Mouse (Mus musculus): ENCODE measurements around the gene Snd1. TPM values are rescaled to one million over a fixed set of nuclear protein-coding genes. Genes with fewer than 3 reads are reported as not detected.

Gene Snd1
- total RNA-seq, 2 experiments from 2014 or later: 45.0 to 49.8 TPM

DNA sequence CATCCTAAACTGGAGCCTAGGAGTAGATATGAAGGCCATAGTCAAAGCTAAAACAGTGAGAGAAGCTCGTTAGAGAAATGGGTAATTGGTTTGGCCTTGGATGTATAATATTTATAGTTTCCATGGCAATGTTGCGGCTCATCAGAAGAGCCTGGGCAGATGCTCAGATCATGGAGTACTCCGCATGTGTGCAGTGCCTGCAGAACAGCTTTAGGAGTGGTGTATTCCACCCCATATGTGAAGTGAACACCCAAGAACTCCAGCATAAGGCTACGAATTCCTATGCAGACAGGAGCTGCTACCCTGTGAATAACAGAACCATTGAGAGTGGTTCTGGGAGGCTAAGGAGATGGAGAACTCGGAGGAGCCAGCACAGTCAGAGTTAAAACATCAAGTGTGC, 272.1 kb downstream of the Snd1 start:
- DNase-seq (ENCODE audit: low spot score): no peak

DNA sequence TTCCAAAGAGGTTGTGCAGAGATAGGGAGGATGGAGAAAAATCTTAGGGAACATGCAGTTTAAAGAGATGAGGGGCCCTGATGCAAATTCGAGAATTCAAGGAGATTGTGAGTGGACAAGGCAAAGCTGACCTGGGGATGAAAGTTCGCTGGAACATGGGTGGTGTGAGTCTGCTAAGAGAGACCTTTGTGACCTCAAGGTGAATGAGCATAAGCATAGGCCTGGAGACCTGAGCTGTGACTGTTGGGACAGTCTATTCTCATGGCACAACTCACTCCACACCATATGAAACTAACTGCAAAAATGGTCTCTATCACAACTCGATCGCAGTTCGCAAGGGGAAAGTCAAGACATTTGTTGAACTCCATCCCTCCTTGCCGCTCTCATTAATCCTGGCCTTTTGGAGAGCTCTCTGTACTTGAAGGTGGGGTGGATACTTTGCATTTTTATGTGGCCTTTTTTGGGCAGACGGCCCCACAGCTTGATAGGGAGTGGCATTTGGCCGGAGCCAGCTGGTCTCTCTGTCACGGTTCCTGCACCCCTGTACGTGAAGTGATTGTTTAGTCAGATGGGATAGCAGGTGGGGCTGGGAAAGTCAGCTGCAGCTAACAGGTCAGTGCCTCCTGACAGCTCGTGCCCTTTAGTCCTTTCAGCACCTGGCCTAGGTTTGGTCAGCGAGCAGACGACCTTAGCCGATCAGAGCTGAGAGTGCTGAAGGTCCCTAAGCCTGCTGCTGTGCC, 273.2 kb downstream of the Snd1 start:
- no peak for DNase-seq (ENCODE audit: low spot score)

DNA sequence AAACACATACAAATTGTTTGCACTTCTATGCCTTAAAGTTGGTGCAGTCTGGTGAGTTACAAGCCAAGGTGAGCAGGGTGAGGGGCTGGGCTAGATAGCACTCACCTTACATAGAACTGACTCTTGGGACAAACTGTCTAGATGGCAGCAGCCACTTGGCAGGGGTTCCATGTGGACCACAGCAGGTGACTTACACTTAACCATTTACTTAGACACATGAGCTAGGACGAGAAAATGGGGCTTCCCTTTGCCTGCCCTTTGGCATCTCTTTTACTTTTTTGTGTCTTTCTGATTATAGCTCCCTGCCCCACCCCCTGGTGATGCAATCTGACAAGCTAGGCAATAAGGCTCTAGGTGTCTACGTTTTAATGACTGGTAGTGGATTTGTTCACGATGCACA, 274.3 kb downstream of the Snd1 start:
- DNase-seq (ENCODE audit: low spot score): no peak

DNA sequence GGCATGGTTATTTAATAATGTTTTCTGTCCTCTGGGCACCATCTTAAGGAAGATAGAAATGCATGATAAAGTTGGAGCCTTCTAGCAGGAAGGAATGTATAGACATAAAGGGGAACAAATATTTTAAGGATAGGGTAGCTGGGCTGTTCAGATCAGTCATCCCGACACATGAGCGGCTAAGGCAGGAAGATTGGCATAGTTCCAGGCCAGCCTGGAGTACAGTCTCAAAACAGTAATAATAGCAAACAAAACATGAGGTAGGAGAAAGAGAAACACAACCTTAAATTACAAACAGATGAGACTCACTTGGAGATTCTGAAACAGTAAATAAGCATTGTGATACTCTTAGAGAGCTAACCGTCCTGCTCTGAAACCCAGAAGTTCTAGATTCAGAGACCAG, 276.2 kb downstream of the Snd1 start:
- DNase-seq (ENCODE audit: low spot score): no peak

DNA sequence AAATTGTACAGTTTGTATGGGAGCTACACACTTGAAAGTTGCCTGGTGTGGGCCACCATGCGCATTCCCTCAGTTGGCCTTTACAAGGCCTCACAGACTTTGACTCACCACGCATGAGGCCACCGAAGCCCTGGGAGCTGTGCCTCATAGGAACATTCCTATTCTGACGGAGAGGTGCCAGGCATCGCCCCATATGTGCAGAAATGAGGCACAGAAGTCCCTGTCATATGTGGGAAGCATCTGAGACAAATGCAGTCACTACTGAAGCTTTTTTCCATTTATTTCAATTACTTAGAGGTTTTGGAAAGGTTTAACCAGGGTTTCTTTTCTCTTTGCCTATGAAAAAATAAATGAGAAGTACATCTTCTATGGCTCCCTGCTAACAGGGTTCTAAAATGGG, 278.3 kb downstream of the Snd1 start:
- no peak for DNase-seq (ENCODE audit: low spot score)

DNA sequence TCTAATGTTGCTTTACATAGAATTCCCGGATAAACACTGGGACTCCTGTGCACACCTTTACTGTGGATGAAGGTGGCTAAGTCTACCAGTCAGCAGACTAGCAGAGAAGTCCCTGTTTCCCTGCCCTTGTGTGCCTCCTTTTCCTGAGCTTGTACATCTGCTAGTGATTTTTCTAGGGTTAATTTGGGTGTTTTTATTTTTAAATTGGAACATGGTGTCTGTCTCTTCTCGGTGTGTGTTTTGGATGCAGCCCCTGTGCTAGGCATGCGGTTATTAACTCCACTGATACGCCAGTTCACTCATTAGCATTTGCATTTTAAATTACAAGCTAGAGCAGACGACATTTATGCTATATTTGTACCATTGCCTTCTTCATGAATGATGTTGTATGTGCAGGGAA, 278.7 kb downstream of the Snd1 start:
- no peak for DNase-seq (ENCODE audit: low spot score)

DNA sequence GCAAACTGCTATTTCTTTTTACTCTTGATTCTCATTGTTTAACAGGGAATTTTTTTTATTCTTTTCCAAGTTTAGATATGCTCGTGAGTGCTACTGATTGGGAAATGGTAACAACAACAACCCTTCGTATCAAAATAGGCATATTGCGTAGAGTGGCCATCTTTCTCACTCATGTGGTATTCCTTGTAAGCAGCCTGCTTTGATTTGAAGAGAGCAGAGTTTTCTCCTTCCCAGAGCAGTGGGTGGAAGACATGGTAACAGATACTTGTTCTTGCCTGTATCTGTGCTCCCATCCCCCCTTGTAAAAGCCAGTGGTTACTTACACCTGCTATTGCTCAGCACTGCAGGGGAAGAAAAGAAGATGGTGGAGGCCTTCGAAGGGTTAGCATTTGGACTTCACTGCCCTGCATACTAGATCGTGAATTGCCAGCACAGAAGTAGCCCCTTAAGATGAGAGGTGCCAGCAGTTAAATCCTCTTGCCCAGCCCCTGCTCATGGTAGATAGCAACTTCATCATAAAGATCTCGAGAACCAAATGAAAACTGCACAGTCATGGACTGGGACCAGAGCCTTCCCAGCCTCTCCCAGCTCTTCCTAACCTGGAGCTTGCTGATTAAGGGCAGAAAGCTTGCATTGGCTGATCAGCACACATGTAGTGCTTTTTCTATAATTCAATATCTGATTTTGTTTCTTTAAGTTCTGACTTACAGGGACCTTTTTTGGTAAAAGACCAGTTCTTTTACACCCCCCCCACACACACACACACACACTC, 279.4 kb downstream of the Snd1 start:
- DNase-seq (ENCODE audit: low spot score): no peak

DNA sequence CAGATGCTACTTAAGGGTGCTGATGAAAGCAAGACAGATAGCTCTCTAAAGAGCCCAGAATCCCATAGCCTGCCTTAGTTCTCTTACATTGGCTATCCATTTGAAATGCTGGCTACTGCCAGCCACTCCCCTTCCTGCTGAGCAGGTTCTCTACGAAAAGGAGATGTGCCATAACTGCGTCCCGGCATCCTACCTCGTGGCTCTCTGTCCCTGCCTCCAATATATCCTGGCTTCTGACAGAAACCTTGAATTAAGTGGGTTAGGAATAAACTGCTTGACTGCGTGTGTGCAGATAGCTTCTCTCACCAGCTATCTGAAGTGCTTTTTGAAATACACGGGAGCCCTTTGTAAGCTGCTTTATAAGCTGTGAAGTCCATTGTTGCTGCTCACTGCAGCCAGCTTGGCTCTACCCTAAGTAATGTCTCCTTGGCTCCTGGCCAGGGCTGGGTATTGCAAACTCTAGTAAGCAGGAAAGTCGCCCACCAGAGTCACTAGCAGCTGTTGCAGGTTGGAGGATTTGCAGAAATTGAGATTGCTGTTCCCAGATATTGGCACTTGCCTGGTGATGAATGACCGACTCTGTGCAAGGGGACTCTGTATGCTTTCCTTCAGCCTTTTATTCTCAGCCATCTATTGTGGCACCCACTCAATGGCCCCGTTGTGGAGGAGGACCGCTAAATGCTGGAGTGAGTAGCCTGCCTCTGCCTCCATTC, 281.5 kb downstream of the Snd1 start:
- DNase-seq (ENCODE audit: low spot score): no peak

DNA sequence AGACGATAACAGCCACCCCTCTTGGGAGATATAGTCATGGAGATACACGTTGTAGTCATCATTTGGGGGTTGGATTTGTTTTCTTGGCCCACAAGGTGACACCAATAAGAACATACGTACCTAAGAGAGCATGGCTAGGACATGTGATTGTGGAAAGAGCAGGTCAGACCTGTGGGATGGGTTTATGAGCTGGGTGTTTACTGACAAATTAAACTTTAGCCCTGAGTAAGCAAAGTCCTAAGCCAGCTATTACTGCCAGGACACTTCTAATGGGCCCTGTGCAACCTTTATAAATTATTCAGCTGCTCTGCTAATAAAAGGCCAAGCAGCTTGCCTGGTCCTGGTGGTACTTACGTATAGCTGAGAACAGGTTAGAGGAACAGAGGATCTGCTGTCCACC, 283.4 kb downstream of the Snd1 start:
- DNase-seq (ENCODE audit: low spot score): no peak

DNA sequence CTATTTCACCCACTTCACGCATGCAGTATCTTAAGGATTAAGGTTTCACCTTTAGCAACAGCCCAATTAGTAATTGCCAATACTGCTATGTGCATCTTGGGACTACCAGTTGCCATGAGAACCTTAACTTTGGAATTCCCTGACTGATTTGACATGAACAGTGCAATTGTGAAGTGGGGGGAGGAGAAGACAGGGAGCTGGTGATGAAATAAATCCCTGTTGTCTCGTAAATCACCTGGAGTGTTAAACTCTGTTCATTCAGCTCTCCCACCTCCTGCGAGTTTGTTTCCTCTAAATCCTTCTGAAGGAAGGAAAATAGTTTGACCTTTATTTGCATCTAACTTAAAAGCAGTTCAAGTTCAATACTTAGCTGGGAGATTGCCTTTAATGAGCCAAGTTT, 286.8 kb downstream of the Snd1 start:
- DNase-seq (ENCODE audit: low spot score): no peak

DNA sequence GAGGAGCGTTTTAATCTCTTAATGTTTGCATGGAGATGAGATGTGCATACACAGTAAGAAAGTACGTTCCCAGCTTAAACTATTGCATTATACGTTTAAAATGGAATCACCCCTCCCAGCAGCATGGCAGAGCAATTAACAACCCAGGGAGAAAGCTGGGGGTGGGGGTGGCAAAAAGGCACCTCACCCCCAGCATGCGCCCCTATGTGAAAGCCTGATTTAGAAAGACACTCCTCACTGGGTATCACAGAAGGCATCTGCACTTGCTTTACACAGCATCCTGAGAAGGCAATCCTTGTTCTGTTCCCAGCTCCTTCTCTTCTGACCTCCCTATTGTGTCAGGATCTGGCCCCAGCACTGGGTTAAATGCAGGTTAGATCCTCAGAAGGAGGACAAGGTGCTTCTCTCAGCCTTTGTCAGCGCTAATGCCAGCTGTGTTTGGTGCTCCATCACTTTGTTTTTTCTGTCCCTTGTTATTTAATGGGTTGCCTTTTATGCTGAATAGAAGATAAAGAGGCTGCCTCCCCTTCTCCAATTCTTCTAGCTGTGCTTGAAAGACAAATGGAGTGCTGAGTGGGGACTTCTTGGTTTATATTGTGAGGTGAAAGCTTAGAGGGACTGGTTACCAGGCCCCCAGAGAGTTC, 287.3 kb downstream of the Snd1 start:
- DNase-seq (ENCODE audit: low spot score): no peak

DNA sequence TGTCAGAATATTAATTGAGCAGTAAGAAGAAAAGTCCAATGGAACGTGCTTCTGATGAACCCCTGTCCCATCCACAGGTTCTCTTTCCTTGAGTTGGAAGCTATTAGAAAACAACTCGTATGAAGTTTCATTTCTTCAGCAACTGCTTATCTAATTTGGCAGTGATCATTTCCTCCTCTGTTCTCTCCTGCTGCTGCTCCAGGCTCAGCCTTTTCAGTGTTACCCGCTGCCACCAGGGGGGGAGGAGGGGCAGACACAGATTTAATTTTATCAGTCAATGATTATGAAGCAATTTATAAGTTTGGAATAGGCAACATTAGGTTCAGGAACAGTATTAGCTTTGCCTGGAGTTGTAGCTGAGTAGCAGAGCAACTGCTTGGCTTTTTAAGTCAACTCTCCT, 291.7 kb downstream of the Snd1 start:
- DNase-seq (ENCODE audit: low spot score): no peak

DNA sequence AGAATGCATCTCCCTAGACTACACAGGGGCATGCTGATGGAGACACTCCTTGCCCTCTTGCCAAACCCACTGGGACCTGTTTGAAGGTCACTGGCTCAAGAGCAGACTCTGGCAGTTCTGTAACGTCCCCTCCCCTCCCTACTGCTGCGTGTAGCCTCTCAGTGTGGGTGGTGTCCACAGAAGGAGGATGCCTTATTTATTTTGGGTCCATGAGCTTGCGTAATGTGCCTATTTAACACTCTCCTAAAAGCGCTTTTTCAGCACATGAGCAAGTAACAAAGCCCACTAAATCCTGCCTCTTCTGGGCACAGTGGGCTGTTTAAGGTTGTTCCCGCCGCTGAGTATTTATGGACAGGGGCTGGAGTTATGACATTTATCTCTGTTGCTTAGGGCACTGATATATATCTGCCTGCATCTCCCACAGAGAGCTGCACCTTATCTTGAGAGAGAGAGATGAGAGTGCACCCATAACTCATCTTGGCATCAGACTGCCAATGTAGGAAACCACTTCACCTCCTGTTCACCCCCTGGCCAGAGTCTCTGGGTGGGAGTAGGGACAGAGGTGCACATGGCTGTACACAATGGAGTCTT, 293.0 kb downstream of the Snd1 start:
- no peak for DNase-seq (ENCODE audit: low spot score)

DNA sequence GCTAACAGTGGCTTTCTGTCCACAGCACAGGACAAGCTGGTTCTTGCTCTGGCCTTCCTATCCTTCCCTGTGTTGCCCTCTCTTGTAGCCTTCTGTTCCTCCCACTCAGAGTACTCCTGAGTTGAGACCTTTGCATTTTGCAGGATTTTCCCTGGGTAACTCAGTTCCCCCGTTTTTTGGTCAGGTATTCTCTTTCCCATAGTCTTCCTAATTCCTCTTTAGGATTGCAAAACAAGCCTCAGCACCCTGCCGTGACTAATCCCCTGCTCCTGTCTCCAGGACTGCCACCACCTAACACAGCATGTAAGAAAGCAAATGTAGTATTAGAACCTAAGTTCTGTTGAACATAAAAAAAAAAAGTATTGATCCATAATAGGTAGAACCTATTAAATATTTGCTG, 296.4 kb downstream of the Snd1 start:
- no peak for DNase-seq (ENCODE audit: low spot score)

DNA sequence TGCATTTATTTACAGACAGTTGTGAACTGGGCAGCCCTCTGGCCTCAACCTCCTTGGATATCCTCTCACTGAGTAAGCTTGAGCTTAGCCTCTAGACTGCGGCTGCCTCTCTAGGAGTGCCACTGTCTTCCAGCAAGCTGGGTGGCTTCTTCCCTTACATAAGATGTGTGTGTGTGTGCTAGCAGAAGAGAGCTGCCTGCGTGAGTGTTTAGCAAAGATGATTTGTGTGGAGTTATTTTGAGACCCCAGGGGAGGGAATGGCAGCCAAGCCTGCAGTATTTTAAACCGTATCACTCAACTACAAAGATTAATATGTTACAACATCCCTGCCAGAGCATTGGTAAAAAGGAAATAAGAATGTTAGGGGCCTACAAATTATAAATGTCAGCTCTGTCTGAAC, 306.8 kb downstream of the Snd1 start:
- peak; percentile 9 for DNase-seq (ENCODE audit: low spot score)

DNA sequence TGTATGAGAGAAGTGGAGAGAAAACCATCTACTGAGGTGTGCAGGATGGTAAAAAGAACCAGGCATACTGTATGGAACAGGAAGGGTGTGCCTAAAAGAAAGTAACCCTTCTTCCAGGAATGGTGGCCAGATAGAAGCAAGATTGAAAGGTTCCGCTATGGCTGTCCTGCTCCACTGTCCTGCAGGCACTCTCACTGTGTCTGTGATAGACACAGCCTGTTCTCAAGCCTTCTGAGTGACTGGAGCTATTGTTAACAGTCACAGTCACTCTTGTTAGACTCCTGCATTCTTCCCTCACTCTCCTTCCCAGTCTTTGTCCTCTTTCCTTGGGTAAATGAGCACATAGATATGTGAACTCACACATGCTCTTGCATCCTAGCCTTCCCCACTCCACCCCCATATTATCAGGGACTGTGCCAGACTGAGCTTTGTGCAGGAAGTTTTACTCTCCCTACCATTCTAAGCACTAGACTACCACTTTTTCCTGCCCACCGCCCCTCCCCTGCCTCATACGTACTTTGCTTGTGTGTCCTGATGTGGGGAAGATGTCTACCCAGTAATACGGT, 308.2 kb downstream of the Snd1 start:
- no peak for DNase-seq (ENCODE audit: low spot score)

DNA sequence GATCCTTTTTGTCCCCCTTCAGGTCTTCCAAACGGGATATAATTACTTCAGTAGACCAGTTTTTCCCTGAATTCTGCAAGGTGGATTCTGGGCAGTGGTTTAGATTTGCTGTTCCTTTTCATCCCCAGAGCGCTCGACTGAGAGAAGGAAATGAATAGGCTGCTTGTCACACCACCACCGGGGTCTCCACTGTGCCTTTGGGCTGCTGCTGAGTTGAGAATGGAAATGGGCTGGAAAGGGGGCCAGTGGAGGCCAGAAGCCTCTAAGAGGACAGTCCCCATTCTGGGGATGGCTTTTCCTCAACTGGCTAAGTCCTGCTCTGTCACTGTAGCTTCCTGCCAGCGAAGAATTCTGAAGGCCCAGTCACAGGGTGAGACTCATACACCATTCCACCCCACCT, 309.0 kb downstream of the Snd1 start:
- DNase-seq (ENCODE audit: low spot score): no peak

DNA sequence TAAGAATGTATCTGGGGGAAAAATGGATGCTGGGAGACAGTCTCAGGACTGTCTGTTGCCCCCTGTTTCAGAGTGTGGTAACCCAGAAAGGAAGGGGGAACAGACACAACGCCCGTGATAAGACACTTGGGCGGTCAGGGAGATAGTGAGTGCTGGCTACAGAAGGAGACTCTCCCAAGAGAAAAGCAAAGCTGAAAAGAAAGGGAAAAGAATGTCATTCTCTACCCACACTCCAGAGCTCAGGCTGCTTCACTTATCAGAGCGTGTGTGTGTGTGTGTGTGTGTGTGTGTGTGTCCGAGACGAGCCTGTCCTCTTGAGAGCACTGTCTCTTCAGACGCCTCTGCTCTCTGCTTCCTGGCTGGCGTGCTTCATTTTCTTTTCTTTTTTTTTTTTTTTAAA, 310.8 kb downstream of the Snd1 start:
- DNase-seq (ENCODE audit: low spot score): no peak

DNA sequence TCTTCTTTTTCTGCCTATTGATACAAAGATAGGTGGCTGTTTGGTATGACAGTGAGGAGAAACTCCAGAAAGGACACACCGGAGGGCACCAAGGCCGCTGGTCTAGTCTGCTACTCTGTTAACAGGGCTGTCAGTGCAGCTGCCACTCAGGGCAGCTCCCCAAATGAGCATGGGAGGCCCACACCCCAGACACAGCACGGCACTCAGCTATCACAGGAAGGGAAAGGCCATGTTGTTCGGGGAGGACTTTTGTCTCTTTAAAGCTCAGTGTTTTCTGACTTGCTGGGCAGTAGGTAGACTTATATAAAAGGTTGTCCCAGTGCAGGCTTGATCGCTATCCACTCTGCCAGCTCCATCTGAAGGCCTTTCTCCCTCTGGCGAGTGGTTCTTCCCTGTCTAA, 312.2 kb downstream of the Snd1 start:
- DNase-seq (ENCODE audit: low spot score): no peak

DNA sequence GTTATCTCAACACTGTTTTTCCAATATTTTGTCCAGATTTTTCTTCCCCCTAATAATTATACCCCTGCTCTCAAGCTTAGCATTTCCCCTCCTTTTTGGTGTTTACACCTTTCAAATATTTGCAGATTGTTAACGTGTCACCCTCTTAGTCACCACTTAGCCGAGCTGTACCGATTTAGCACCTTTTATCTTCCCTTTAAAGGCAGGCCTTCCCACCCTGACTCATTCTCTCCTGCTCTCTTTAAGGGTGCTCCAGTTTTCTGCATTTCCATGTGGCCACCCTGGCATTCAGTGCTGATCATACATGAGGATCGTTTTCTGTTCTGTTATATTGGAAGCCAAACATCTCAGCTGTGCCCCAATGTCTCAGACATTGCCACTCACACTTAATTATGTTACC, 314.7 kb downstream of the Snd1 start:
- DNase-seq (ENCODE audit: low spot score): no peak

DNA sequence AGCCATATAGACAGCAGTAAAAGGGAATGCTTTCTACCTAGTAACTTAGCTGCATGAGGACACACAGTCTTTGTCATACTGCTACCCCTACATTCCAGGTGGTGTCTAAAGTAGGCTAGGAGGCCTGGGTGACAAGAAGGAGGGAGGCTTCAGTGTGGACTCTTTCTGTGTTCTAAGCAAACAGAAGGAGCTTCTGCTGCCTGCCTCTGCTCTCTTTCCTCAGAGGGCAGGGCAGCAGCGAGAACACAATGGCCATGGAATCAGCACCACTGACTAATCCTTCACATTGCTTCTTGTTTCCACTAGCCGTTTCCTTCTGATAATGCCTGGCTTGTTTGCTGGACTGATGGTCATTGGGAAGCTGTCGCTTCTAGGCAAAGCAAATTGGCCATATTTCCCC, 316.2 kb downstream of the Snd1 start:
- no peak for DNase-seq (ENCODE audit: low spot score)
